ENCODE assay signal across 11 mouse cellular contexts in genomic region chr1:171631447-171631846, GRCm38 (mm10). TPM values are rescaled to one million over a fixed set of nuclear protein-coding genes. Genes with fewer than 3 reads are reported as not detected.
DNase-seq lines count a peak whose midpoint lies in the region; ATAC-seq and TF ChIP-seq lines count a peak whose summit lies in the region.
"Had no signal": no experiment of that assay in that cellular context is flagged by ENCODE, and none has a peak within 500 bp of the region (broad histone marks: within the 10 kb centered on the region; RNA-seq: fewer than 3 reads in every experiment).

No protein-coding gene starts in this region.

- H3K4me3 ChIP-seq in stomach, embryonic 16.5 days (replicated peaks; ENCODE audit: low read length) = no peak overlapping the region
- H3K4me3 ChIP-seq in stomach, postnatal 0 days (ENCODE audit: low read depth, low read length) = no peak overlapping the region
- no peak overlapping the region for H3K4me3 ChIP-seq in kidney, embryonic 15.5 days (replicated peaks)

- no peak for TF ChIP-seq CTCF in stomach, postnatal 0 days (IDR thresholded peaks at IDR 0.05; ENCODE audit: low read depth)

- no peaks in the 10 kb centered on the region for H3K9me3 ChIP-seq in stomach, embryonic 16.5 days (replicated peaks; ENCODE audit: control insufficient read depth, low read length)
- H3K9me3 ChIP-seq in stomach, postnatal 0 days (ENCODE audit: control insufficient read depth, low read length) = no peaks in the 10 kb centered on the region
- H3K9me3 ChIP-seq in kidney, embryonic 15.5 days (replicated peaks) = no peaks in the 10 kb centered on the region

- no peaks in the 10 kb centered on the region for H3K4me1 ChIP-seq in stomach, embryonic 16.5 days (ENCODE audit: control insufficient read depth, insufficient read depth, low read length)
- no peaks in the 10 kb centered on the region for H3K4me1 ChIP-seq in stomach, postnatal 0 days (replicated peaks; ENCODE audit: control insufficient read depth, insufficient read depth)
- H3K4me1 ChIP-seq in kidney, embryonic 15.5 days = no peaks in the 10 kb centered on the region

- no peak overlapping the region for H3K9ac ChIP-seq in stomach, embryonic 16.5 days (ENCODE audit: low read length)
- H3K9ac ChIP-seq in stomach, postnatal 0 days (ENCODE audit: low read length) = no peak overlapping the region
- no peak overlapping the region for H3K9ac ChIP-seq in kidney, embryonic 15.5 days

- H3K27me3 ChIP-seq in stomach, embryonic 16.5 days (ENCODE audit: control insufficient read depth, insufficient read depth, low read length) = no peaks in the 10 kb centered on the region
- H3K27me3 ChIP-seq in stomach, postnatal 0 days (ENCODE audit: control insufficient read depth, insufficient read depth, low read length) = no peaks in the 10 kb centered on the region
- no peaks in the 10 kb centered on the region for H3K27me3 ChIP-seq in kidney, embryonic 15.5 days

- no peak for TF ChIP-seq EP300 in stomach, postnatal 0 days (optimal IDR thresholded peaks at IDR 0.05)

- WGBS in stomach, embryonic 16.5 days = 57% methylated on average over 2 of the region's 2 CpGs
- 46% methylated on average over 2 of the region's 2 CpGs for WGBS in stomach, postnatal 0 days
- 79% methylated on average over 2 of the region's 2 CpGs for WGBS in kidney, embryonic 15.5 days

- no peaks in the 10 kb centered on the region for H3K36me3 ChIP-seq in stomach, embryonic 16.5 days (ENCODE audit: control insufficient read depth, insufficient read depth, low read length)
- no peaks in the 10 kb centered on the region for H3K36me3 ChIP-seq in stomach, postnatal 0 days (ENCODE audit: control insufficient read depth, insufficient read depth, low read length)
- H3K36me3 ChIP-seq in kidney, embryonic 15.5 days = no peaks in the 10 kb centered on the region

- peak; percentile 96 for DNase-seq in heart, adult 11 months
- no peak for DNase-seq in heart, postnatal 25 days (ENCODE audit: low spot score)
- DNase-seq in stomach, postnatal 0 days (ENCODE audit: low spot score) = no peak
- DNase-seq in layer of hippocampus, adult 9-11 months = peak; percentile 74
- no peak for DNase-seq in urinary bladder, adult 2 months (ENCODE audit: low spot score)
- no peak for DNase-seq in adrenal gland, adult 8-10 months
- DNase-seq: kidney, adult 8-10 months; thymus, postnatal 4 days had no signal

- no peak overlapping the region for H3K4me2 ChIP-seq in stomach, embryonic 16.5 days (ENCODE audit: low read depth, low read length)
- no peak overlapping the region for H3K4me2 ChIP-seq in stomach, postnatal 0 days (replicated peaks; ENCODE audit: low read depth)
- H3K4me2 ChIP-seq in kidney, embryonic 15.5 days = no peak overlapping the region

- H3K27ac ChIP-seq in stomach, embryonic 16.5 days (ENCODE audit: low read length) = no peak overlapping the region
- H3K27ac ChIP-seq in stomach, postnatal 0 days (replicated peaks) = no peak overlapping the region
- H3K27ac ChIP-seq in kidney, embryonic 15.5 days = no peak overlapping the region

- intact Hi-C loops in heart, postnatal 25 days (cut with DNase I) = no loop called here

- peak; percentile 53; the same call in 1 of the 2 replicates for ATAC-seq in stomach, embryonic 16.5 days (ENCODE audit: insufficient read depth, low FRiP score)
- no peak for ATAC-seq in stomach, postnatal 0 days (ENCODE audit: low FRiP score, low TSS enrichment)
- ATAC-seq in kidney, embryonic 15.5 days (replicated peaks; ENCODE audit: low FRiP score) = no peak

RNA-seq across cellular contexts. Expression of gene Slamf7, which starts 21.4 kb away (rescaled TPM):
- total RNA-seq in heart, postnatal 25 days (2021) = under 1 TPM; 0.18 to 0.22 TPM
- polyA plus RNA-seq in stomach, embryonic 16.5 days (2015; fragmentation: Nextera tagmentation; extraction: Ambion mirVana) = 0.14 and 0.24 TPM in 2 replicates
- 0.05 and 0.38 TPM in 2 replicates for polyA plus RNA-seq in stomach, postnatal 0 days (2015; fragmentation: Nextera tagmentation; extraction: Ambion mirVana)
- polyA plus RNA-seq in urinary bladder, adult 2 months (2012; rRNA removed) = 2.7 and 3.8 TPM in 2 replicates
- 0.13 TPM in 1 of 2 replicates, not detected in the other for polyA plus RNA-seq in kidney, embryonic 15.5 days (2015; fragmentation: Nextera tagmentation; extraction: Ambion mirVana)
- total RNA-seq in adrenal gland, adult 8-10 months (2022) = 1 to 10 TPM in 3 of 4 experiments, under 1 TPM in 1; 0.73 to 4.3 (median 2.0) TPM
- polyA plus RNA-seq: neural tube, embryonic 14.5 days had no signal

RNA-seq across cellular contexts. Expression of gene Ly9, which starts 24.2 kb away (rescaled TPM):
- total RNA-seq in heart, postnatal 25 days (2021) = under 1 TPM; 0.22 to 0.39 TPM
- 0.62 and 0.84 TPM in 2 replicates for polyA plus RNA-seq in stomach, embryonic 16.5 days (2015; fragmentation: Nextera tagmentation; extraction: Ambion mirVana)
- 0.13 and 0.18 TPM in 2 replicates for polyA plus RNA-seq in stomach, postnatal 0 days (2015; fragmentation: Nextera tagmentation; extraction: Ambion mirVana)
- 1.6 and 2.0 TPM in 2 replicates for polyA plus RNA-seq in urinary bladder, adult 2 months (2012; rRNA removed)
- polyA plus RNA-seq in kidney, embryonic 15.5 days (2015; fragmentation: Nextera tagmentation; extraction: Ambion mirVana) = 0.32 and 0.42 TPM in 2 replicates
- total RNA-seq in adrenal gland, adult 8-10 months (2022) = 1 to 10 TPM in 3 of 4 experiments, under 1 TPM in 1; 0.64 to 3.2 (median 2.1) TPM
- polyA plus RNA-seq: neural tube, embryonic 14.5 days had no signal

RNA-seq across cellular contexts. Expression of gene Cd48, which starts 50.4 kb away (rescaled TPM):
- 1 to 10 TPM; 2.0 to 3.0 TPM for total RNA-seq in heart, postnatal 25 days (2021)
- 5.1 and 5.3 TPM in 2 replicates for polyA plus RNA-seq in stomach, embryonic 16.5 days (2015; fragmentation: Nextera tagmentation; extraction: Ambion mirVana)
- polyA plus RNA-seq in stomach, postnatal 0 days (2015; fragmentation: Nextera tagmentation; extraction: Ambion mirVana) = 2.6 and 2.9 TPM in 2 replicates
- 11.5 and 15.9 TPM in 2 replicates for polyA plus RNA-seq in urinary bladder, adult 2 months (2012; rRNA removed)
- 2.3 and 2.9 TPM in 2 replicates for polyA plus RNA-seq in kidney, embryonic 15.5 days (2015; fragmentation: Nextera tagmentation; extraction: Ambion mirVana)
- total RNA-seq in adrenal gland, adult 8-10 months (2022) = 1 to 10 TPM; 2.5 to 6.8 (median 4.1) TPM

Comparison
In these comparisons a context has a peak if more than half of its experiments do, and no peak if none do; other contexts are left out.
1. DNase-seq: peak in heart, adult 11 months (single experiment) and layer of hippocampus, adult 9-11 months (single experiment); none in heart, postnatal 25 days (single experiment), stomach, postnatal 0 days (single experiment), urinary bladder, adult 2 months (single experiment) and adrenal gland, adult 8-10 months (single experiment).